Comparison of ENCODE assay signal across 9 mouse cellular contexts in the genomic region with DNA sequence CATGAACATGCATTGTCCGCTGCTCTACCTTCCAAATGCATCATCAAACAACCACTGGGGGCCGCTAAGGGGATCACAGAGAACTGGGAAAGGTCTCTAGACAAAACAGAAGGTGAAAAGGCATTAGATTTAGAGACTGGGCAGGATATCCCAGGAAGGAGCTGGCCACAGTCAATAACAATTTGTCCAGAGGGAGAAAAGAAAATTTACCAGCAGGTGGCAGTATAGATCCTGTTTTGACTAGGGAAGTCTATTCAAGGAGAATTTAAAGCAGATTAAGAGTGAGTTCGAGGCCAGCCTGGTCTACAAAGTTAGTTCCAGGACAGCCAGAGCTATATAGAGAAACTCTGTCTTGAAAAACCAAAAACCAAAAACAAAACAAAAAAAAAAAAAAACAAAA.
DNase-seq lines count a peak whose midpoint lies in the region; ATAC-seq and TF ChIP-seq lines count a peak whose summit lies in the region.
"Had no signal": no experiment of that assay in that cellular context is flagged by ENCODE, and none has a peak within 500 bp of the region (broad histone marks: within the 10 kb centered on the region; RNA-seq: fewer than 3 reads in every experiment).

No protein-coding gene starts in this region.

- no peak for TF ChIP-seq CTCF in cerebellum, adult 2 months (IDR thresholded peaks at IDR 0.05; ENCODE audit: borderline replicate concordance, insufficient read depth, low read depth, low read length)

- H3K9me3 ChIP-seq in kidney, embryonic 16.5 days (ENCODE audit: low read length): no peaks in the 10 kb centered on the region

- 69% methylated on average over 3 of the region's 3 CpGs for WGBS in cerebellum, adult 2 months
- WGBS in kidney, embryonic 16.5 days: 61% methylated on average over 3 of the region's 3 CpGs

- no peak for TF ChIP-seq POLR2A in cerebellum, adult 2 months (IDR thresholded peaks at IDR 0.05; ENCODE audit: borderline replicate concordance, insufficient read depth, low read length)

- ATAC-seq in kidney, embryonic 16.5 days (ENCODE audit: low FRiP score, low TSS enrichment): no peak

- no peaks in the 10 kb centered on the region for H3K27me3 ChIP-seq in cerebellum, adult 2 months (ENCODE audit: control insufficient read depth, insufficient read depth, low read length)
- H3K27me3 ChIP-seq in kidney, embryonic 16.5 days (ENCODE audit: insufficient read depth, low read length): no peaks in the 10 kb centered on the region

- peaks cover 11% of the 10 kb centered on the region for H3K36me3 ChIP-seq in kidney, embryonic 16.5 days (ENCODE audit: insufficient read depth, low read length)

- peak; percentile 1 for DNase-seq in cerebellum, adult 8-10 months
- DNase-seq in cerebellum, adult 2 months: no peak
- peak; percentile 9 for DNase-seq in kidney, postnatal 10 days
- DNase-seq in 3T3-L1 (ENCODE audit: low read depth, low spot score) (peak; percentile 76), MN1 (ENCODE audit: low spot score) (no peak)
- DNase-seq in embryo, embryonic 11 days: peak; percentile 71
- DNase-seq in right cerebral cortex, postnatal 36 days (ENCODE audit: low spot score in 2 of 2): no peak
- DNase-seq: cerebellum, adult 11 months had no signal

- no peak overlapping the region for H3K27ac ChIP-seq in cerebellum, adult 2 months (ENCODE audit: insufficient read depth, low read length)
- no peak overlapping the region for H3K27ac ChIP-seq in kidney, embryonic 16.5 days (ENCODE audit: low read length)

- no peak overlapping the region for H3K4me3 ChIP-seq in cerebellum, adult 2 months (replicated peaks; ENCODE audit: insufficient read depth, low read depth, low read length)
- H3K4me3 ChIP-seq in kidney, embryonic 16.5 days (ENCODE audit: low read length): no peak overlapping the region

- no peak overlapping the region for H3K9ac ChIP-seq in kidney, embryonic 16.5 days (replicated peaks; ENCODE audit: low read length)

- no peaks in the 10 kb centered on the region for H3K4me1 ChIP-seq in cerebellum, adult 2 months (ENCODE audit: control insufficient read depth, insufficient read depth, low read length)
- no peaks in the 10 kb centered on the region for H3K4me1 ChIP-seq in kidney, embryonic 16.5 days (ENCODE audit: insufficient read depth, low read length)

- no peak overlapping the region for H3K4me2 ChIP-seq in kidney, embryonic 16.5 days (replicated peaks; ENCODE audit: low read depth, low read length)

Comparison
In these comparisons a context has a peak if more than half of its experiments do, and no peak if none do; other contexts are left out.
1. DNase-seq: peak in cerebellum, adult 8-10 months (single experiment), kidney, postnatal 10 days (single experiment), 3T3-L1 (single experiment) and embryo, embryonic 11 days (single experiment); none in cerebellum, adult 2 months (0 of 2), right cerebral cortex, postnatal 36 days (0 of 2) and MN1 (single experiment).